Mouse (Mus musculus) lung, adult 2 months (tissue): ENCODE results near the gene Akr1c13. TPM values are rescaled to one million over a fixed set of nuclear protein-coding genes. Genes with fewer than 3 reads are reported as not detected.
"Not testable (repeated sequence)": the region's sequence is repeated elsewhere in the genome, so short reads cannot be mapped to it uniquely, and the experiment has no call there.

ENCODE experiments used
- DNase-seq: peaks from one replicate; pipeline ENCODE4 v3.0.0; 2022
- H3K4me1 ChIP-seq: fragments of 200-500 bp; 2 replicates; pipeline ENCODE4 v1.6.1; 2011; ENCODE audit warnings: low read length; ENCODE audit not compliant: control insufficient read depth, insufficient read depth
- H3K4me3 ChIP-seq: fragments of 200-500 bp; replicated peaks from 2 replicates; pipeline ENCODE3; 2011; ENCODE audit warnings: low read depth, mild to moderate bottlenecking, control low read depth, low read length; ENCODE audit errors: extremely low read depth
- CTCF ChIP-seq: fragments of 200-500 bp; IDR thresholded peaks from 2 replicates; pipeline ENCODE4 v1.5.1; 2011; ENCODE audit warnings: mild to moderate bottlenecking, low read length, control low read depth; ENCODE audit not compliant: insufficient read depth
- POLR2A ChIP-seq: fragments of 200-500 bp; IDR thresholded peaks from 2 replicates; pipeline ENCODE4 v1.6.1; 2011; ENCODE audit warnings: low read depth, mild to moderate bottlenecking, control low read depth, low read length, borderline replicate concordance; ENCODE audit errors: extremely low read depth
- WGBS: fragments of 180-500 bp; shearing (Covaris S2); methylation state at CpG from one replicate; pipeline ENCODE4 v1.1.7; 2018; 5-methylcytosine and 5-hydroxymethylcytosine counted together
- polyA plus RNA-seq: library from polyadenylated mRNA; depleted of rRNA; stranded (reverse); fragments of >200 nt; gene quantifications from 2 replicates; pipeline ENCODE4 v1.2.3, GENCODE M21; 2012

The Akr1c13 gene
- polyA plus RNA-seq, 1 experiment: 2.9 TPM

DNA sequence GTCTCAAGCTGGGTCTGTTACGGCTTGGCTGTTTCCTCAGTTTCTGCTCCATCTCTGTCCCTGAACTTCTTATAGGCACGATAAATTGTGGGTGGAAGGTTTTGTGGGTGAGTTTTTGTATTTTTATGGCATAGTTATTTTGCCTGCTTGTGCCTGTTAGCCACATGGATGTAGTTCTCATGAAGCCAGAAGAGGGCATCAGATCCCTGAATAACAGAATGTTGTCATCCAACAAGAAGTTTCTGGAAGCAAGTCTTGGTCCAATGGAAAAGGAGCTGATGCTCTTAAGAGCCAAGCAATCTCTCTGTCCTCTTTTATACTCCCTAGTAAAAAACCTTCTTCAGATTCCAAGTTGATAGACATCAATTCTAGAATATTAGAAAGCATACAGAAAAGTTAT lies 2.8 kb upstream of the Akr1c13 start:
- WGBS: 82% methylated on average over 2 of the region's 2 CpGs
- no peaks in the 10 kb centered on the region; the same call in 1 of the 2 replicates for H3K4me1 ChIP-seq
- TF ChIP-seq CTCF: no peak
- no peak for TF ChIP-seq POLR2A
- DNase-seq: no peak
- H3K4me3 ChIP-seq: no peak overlapping the region

- TF ChIP-seq CTCF (no peak), POLR2A (no peak)
- 55% methylated on average over 3 of the region's 3 CpGs for WGBS
These were observed 1.6 kb downstream of the Akr1c13 start for GRCm38 (mm10) chr13:4192511-4192910.

GRCm38 (mm10) chr13:4206147-4206903 lies 15.4 kb downstream of the Akr1c13 start:
- TF ChIP-seq CTCF (no peak), POLR2A (no peak)
- no peak for DNase-seq
- WGBS: 19% methylated on average over 1 of the region's 1 CpGs
- Histone ChIP-seq H3K4me1 (no peaks in the 10 kb centered on the region), H3K4me3 (no peak overlapping the region)

More at GRCm38 (mm10) chr13:4192511-4192910, 1.6 kb downstream of the Akr1c13 start:
- DNase-seq: no peak
- no peak overlapping the region for H3K4me3 ChIP-seq
- H3K4me1 ChIP-seq: no peaks in the 10 kb centered on the region; the same call in 1 of the 2 replicates

GRCm38 (mm10) chr13:4211560-4212299 lies 20.8 kb downstream of the Akr1c13 start:
- Histone ChIP-seq H3K4me3 (no peak overlapping the region), H3K4me1 (no peaks in the 10 kb centered on the region)
- no peak for DNase-seq
- TF ChIP-seq POLR2A (no peak), CTCF (no peak)
- WGBS: 82% methylated on average over 20 of the region's 20 CpGs

DNA sequence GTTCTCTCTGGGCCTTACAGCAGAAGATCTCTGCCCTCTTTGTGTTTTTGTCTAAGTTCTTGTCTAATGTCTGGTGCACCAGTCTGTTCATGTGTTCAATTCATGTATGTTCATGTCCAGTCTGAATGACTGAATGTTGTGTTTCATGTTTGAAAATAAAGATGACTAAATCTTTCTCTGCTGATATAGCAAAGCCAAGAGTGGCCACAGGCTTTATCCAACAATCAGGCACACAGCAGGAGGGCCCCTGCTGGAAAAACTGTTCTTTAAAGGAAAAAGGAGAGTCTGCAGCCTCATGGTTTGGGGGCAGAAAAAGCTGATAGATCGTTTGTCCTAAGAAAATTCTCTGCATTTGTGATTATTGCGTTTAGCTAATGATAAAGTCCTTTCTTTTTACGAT lies 21.4 kb downstream of the Akr1c13 start:
- H3K4me3 ChIP-seq: no peak overlapping the region
- 68% methylated on average over 3 of the region's 3 CpGs for WGBS
- TF ChIP-seq CTCF: no peak
- no peak for TF ChIP-seq POLR2A
- no peaks in the 10 kb centered on the region for H3K4me1 ChIP-seq
- DNase-seq: no peak

GRCm38 (mm10) chr13:4215496-4215895 lies 24.5 kb downstream of the Akr1c13 start:
- 84% methylated on average over 1 of the region's 1 CpGs for WGBS
- not testable (repeated sequence) for H3K4me1 ChIP-seq, H3K4me3 ChIP-seq, DNase-seq

DNA sequence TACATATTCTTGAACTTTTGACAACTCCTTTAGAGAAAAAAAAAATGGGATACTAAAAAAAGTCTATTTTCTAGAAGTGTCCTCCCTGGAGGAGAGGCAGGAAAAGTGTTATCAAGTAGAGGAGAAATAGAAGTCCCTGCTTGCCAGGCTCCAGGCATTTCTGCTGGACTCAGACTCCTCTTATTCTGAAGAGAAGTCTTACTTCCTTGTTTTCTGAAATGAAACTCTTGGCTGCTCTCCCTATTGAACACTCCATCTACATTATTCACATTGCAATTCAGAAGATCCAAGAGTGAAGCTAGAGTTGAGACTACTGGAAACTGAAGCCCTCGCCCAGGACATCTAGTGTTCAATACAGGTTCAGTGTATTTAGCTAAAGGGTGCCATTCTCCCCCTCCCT lies 37.5 kb downstream of the Akr1c13 start, which contains the start of gene Akr1c19:
Akr1c19 (plus strand) TSS at position 260 of the 400 bp plus-strand sequence.
- Histone ChIP-seq H3K4me1 (no peaks in the 10 kb centered on the region), H3K4me3 (no peak within 1 kb of the TSS)
- no peak for DNase-seq
- TF ChIP-seq POLR2A (no peak), CTCF (no peak)
- 45% methylated on average over 1 of the region's 1 CpGs for WGBS

DNA sequence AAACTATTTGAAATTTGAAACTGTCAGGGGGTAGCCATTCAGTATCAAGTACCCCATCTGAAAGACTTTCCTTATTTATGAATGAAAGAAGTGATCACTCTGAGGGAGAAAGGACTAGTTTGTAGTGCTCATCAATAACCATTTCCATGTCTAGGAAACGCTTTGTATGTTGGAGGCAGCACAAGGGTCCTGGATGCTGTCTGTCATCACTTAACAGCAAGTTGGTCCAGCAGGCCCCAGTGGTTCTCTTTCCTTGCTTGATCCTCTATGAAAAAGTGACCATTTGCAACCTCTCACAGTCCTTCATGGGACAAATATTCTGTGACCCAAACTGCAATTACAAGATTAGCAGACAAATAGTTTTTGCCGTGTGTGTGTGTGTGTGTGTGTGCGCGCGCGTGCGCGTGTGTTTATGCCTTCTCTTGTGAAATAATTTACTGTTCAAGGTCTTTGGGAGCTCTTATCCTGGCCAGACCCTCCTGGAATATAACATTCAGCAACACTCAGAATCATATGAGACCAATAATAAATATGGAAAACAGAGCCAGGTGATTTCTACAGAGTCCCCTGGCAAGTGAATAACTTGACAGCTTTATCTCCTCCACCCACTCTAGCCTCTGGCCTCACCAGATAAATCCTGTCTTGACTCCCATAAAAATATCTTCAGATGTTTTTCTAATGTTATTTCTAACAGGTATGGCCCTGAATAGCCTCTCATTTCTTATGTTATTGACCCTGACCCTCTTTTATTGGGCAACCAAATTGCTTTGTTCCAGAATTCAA lies 40.1 kb downstream of the Akr1c13 start:
- DNase-seq: no peak
- TF ChIP-seq CTCF: no peak
- no peak for TF ChIP-seq POLR2A
- H3K4me3 ChIP-seq: no peak overlapping the region
- WGBS: 84% methylated on average over 8 of the region's 8 CpGs
- no peaks in the 10 kb centered on the region for H3K4me1 ChIP-seq

- WGBS: 69% methylated on average over 1 of the region's 1 CpGs
- no peak for DNase-seq
- H3K4me1 ChIP-seq: no peaks in the 10 kb centered on the region
- H3K4me3 ChIP-seq: no peak overlapping the region
- no peak for TF ChIP-seq CTCF
- no peak for TF ChIP-seq POLR2A
These were observed 42.2 kb downstream of the Akr1c13 start for GRCm38 (mm10) chr13:4233135-4233534.

DNA sequence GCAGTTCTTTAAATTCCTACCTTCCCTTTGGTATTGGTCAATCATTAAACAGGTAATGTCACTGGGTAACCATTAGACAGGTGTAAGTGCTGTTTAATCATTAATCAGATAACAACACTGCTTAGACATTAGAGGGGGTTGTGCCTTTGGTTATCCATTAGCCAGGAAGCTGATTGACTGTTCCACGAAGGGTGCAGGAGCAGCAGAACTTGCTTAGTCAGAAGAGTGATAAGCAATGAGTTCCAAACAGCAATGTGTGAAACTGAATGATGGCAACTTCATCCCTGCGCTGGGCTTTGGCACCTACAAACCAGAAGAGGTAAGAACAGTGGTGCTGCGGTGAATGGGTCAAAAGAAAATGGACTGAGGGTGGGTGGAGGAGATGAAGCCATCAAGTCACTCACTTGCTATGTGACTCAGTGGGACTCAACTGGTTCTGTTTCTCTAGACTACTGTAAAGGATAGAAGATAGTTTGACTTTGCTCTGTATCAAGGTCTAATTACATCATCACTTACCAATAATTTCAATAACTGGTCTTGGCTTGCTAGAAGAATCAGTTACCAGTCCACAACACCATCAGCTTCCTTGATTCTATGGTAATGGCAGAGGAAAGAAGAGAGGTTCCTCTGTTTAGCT lies 42.7 kb downstream of the Akr1c13 start:
- WGBS: 53% methylated on average over 3 of the region's 3 CpGs
- H3K4me3 ChIP-seq: no peak overlapping the region
- TF ChIP-seq POLR2A (no peak), CTCF (no peak)
- DNase-seq: no peak
- H3K4me1 ChIP-seq: no peaks in the 10 kb centered on the region
